Mouse (Mus musculus) forebrain, embryonic 10.5 days (tissue): ENCODE results near the gene Dhrs2. TPM values are rescaled to one million over a fixed set of nuclear protein-coding genes. Genes with fewer than 3 reads are reported as not detected.

ENCODE experiments used
- DNase-seq: peaks from one replicate; pipeline ENCODE4 v3.0.0-alpha.2; 2017; ENCODE audit warnings: low spot score; ENCODE audit errors: extremely low spot score
- H3K27ac ChIP-seq: fragments of 300-500 bp; sonication (generic); 2 replicates; pipeline ENCODE4 v1.5.1; 2016; ENCODE audit warnings: mild to moderate bottlenecking
- H3K27me3 ChIP-seq: fragments of 300-500 bp; sonication (generic); 2 replicates; pipeline ENCODE4 v1.6.1; 2016; ENCODE audit warnings: mild to moderate bottlenecking; ENCODE audit not compliant: poor library complexity, severe bottlenecking
- H3K36me3 ChIP-seq: fragments of 300-500 bp; sonication (generic); replicated peaks from 2 replicates; pipeline ENCODE4 v1.6.1; 2016; ENCODE audit warnings: mild to moderate bottlenecking, moderate library complexity
- H3K4me1 ChIP-seq: fragments of 300-500 bp; sonication (generic); 2 replicates; pipeline ENCODE4 v1.6.1; 2016
- H3K4me3 ChIP-seq: fragments of 300-500 bp; sonication (generic); 2 replicates; pipeline ENCODE4 v1.5.1; 2016; ENCODE audit warnings: mild to moderate bottlenecking, moderate library complexity
- H3K9me3 ChIP-seq: fragments of 300-500 bp; sonication (generic); 2 replicates; pipeline ENCODE4 v1.6.1; 2016; ENCODE audit warnings: mild to moderate bottlenecking, moderate library complexity
- WGBS: fragments of 180-500 bp; shearing (Covaris S2); methylation state at CpG from one replicate; pipeline ENCODE4 v1.1.7; 2016; 5-methylcytosine and 5-hydroxymethylcytosine counted together
- polyA plus RNA-seq: library from polyadenylated mRNA; unstranded; fragments of >200 nt; fragmentation: Nextera tagmentation; extraction: Ambion mirVana; gene quantifications from 2 replicates; pipeline ENCODE4 v1.2.1, GENCODE M21; 2016

Dhrs2 gene
- polyA plus RNA-seq, 1 experiment from 2014 or later = not detected

- no peaks in the 10 kb centered on the region for H3K9me3 ChIP-seq
- DNase-seq = no peak
- H3K27ac ChIP-seq = no peak overlapping the region
- 90% methylated on average over 3 of the region's 3 CpGs for WGBS
- H3K4me1 ChIP-seq = peaks cover 10% of the 10 kb centered on the region
- no peaks in the 10 kb centered on the region for H3K36me3 ChIP-seq
- H3K4me3 ChIP-seq = no peak overlapping the region
- no peaks in the 10 kb centered on the region for H3K27me3 ChIP-seq
These were observed 17.3 kb upstream of the Dhrs2 start for GRCm38 (mm10) chr14:55204544-55204943.

- Histone ChIP-seq H3K4me3 (no peak overlapping the region), H3K36me3 (no peaks in the 10 kb centered on the region), H3K4me1 (peaks cover 10% of the 10 kb centered on the region), H3K27ac (no peak overlapping the region), H3K9me3 (no peaks in the 10 kb centered on the region), H3K27me3 (no peaks in the 10 kb centered on the region)
- peak; percentile 51 for DNase-seq
- WGBS = 61% methylated on average over 3 of the region's 3 CpGs
These were observed 16.6 kb upstream of the Dhrs2 start for GRCm38 (mm10) chr14:55205045-55205750.

DNA sequence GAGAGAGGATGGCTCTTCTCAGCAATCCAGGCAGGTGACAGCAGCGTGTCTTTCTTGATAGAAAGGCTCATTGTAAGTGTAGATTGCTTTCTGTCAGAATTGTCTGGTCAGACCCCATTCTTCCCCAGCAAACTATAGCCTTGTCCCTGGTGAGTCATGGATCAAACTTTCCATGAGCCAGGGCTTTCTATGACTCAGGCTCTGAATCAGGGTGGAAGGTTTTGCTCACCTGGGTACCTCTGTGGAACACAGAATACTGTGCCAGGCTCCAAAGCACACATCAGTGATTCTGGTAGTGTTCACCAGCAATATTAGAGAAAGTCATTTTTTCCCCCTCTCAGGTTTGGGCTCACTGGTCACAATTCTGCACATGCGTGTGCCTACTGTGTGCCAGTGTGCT is 13.5 kb upstream of the Dhrs2 start:
- H3K27ac ChIP-seq = no peak overlapping the region
- H3K4me1 ChIP-seq = peaks cover 10% of the 10 kb centered on the region
- H3K4me3 ChIP-seq = no peak overlapping the region
- no peaks in the 10 kb centered on the region for H3K9me3 ChIP-seq
- no peaks in the 10 kb centered on the region for H3K36me3 ChIP-seq
- WGBS = 88% methylated on average over 2 of the region's 2 CpGs
- no peak for DNase-seq
- H3K27me3 ChIP-seq = no peaks in the 10 kb centered on the region

- Histone ChIP-seq H3K4me3 (no peak overlapping the region), H3K4me1 (no peaks in the 10 kb centered on the region), H3K27ac (no peak overlapping the region), H3K27me3 (no peaks in the 10 kb centered on the region), H3K9me3 (no peaks in the 10 kb centered on the region), H3K36me3 (no peaks in the 10 kb centered on the region)
- DNase-seq = no peak
- 91% methylated on average over 3 of the region's 3 CpGs for WGBS
These were observed 8.2 kb upstream of the Dhrs2 start for GRCm38 (mm10) chr14:55213621-55214020.

- Histone ChIP-seq H3K4me1 (no peaks in the 10 kb centered on the region), H3K27ac (no peak overlapping the region), H3K9me3 (no peaks in the 10 kb centered on the region), H3K27me3 (no peaks in the 10 kb centered on the region), H3K36me3 (no peaks in the 10 kb centered on the region), H3K4me3 (no peak overlapping the region)
- WGBS = 60% methylated on average over 4 of the region's 4 CpGs
- DNase-seq = peak; percentile 36
These were observed 7.3 kb upstream of the Dhrs2 start for GRCm38 (mm10) chr14:55214507-55214906.

DNA sequence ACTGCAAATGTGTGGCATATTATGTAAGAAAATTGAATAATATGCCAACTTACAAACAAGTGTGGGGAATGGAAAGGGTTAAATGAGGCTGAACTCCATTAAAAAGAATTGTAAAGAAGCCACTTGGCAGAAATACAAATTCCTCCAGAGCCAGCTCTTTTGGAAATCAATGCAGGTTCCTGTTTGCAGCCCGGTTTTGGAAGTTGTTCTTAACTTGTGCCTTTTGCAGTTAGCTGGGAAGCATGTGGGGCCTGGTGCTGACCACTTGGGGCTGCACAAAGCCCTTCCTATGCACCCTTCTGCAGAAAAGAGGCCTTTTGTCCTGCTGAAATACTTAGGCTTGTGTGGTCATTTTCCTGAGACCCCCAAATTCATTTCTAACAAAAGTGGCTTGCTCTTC is 1.4 kb downstream of the Dhrs2 start:
- no peaks in the 10 kb centered on the region for H3K27me3 ChIP-seq
- DNase-seq = no peak
- H3K4me1 ChIP-seq = no peaks in the 10 kb centered on the region
- H3K27ac ChIP-seq = no peak overlapping the region
- no peaks in the 10 kb centered on the region for H3K9me3 ChIP-seq
- 47% methylated on average over 1 of the region's 1 CpGs for WGBS
- H3K4me3 ChIP-seq = no peak overlapping the region
- no peaks in the 10 kb centered on the region for H3K36me3 ChIP-seq

- no peak for DNase-seq
- H3K9me3 ChIP-seq = peaks cover 7% of the 10 kb centered on the region; the same call in 1 of the 2 replicates
- 93% methylated on average over 11 of the region's 11 CpGs for WGBS
- no peak overlapping the region for H3K27ac ChIP-seq
- H3K4me3 ChIP-seq = no peak overlapping the region
- no peaks in the 10 kb centered on the region for H3K36me3 ChIP-seq
- H3K27me3 ChIP-seq = no peaks in the 10 kb centered on the region
- no peaks in the 10 kb centered on the region for H3K4me1 ChIP-seq
These were observed 12.8 kb downstream of the Dhrs2 start for GRCm38 (mm10) chr14:55234639-55235038.

GRCm38 (mm10) chr14:55236685-55237084 is 14.9 kb downstream of the Dhrs2 start:
- no peaks in the 10 kb centered on the region for H3K27me3 ChIP-seq
- no peaks in the 10 kb centered on the region for H3K36me3 ChIP-seq
- no peak overlapping the region for H3K27ac ChIP-seq
- no peaks in the 10 kb centered on the region for H3K4me1 ChIP-seq
- no peak overlapping the region for H3K4me3 ChIP-seq
- WGBS = 85% methylated on average over 2 of the region's 2 CpGs
- H3K9me3 ChIP-seq = no peaks in the 10 kb centered on the region
- DNase-seq = no peak

DNA sequence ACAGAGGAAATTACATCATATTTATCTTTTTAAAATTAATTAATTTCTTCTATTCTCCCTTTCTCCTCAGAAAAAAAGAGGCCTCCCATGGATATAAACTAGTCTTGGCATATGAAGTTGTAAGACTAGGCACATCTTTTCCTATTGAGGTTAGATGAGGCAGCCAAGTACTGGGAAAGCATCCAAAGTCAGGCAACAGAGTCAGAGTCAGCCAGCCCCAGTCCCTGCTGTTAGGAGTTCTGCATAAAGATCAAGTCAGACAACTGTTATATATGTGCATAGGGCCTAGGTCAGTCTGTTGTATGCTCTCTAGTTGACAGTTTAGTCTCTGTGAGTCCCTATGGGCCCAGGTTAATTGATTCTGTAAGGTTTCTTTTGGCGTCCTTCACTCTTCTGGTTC is 20.9 kb downstream of the Dhrs2 start:
- H3K4me3 ChIP-seq = no peak overlapping the region
- H3K9me3 ChIP-seq = no peaks in the 10 kb centered on the region
- no peaks in the 10 kb centered on the region for H3K36me3 ChIP-seq
- 75% methylated on average over 1 of the region's 1 CpGs for WGBS
- no peaks in the 10 kb centered on the region for H3K27me3 ChIP-seq
- no peak for DNase-seq
- H3K27ac ChIP-seq = no peak overlapping the region
- peaks cover 12% of the 10 kb centered on the region for H3K4me1 ChIP-seq

- H3K4me1 ChIP-seq = peaks cover 12% of the 10 kb centered on the region
- whole genome bisulfite sequencing = 45% methylated on average over 6 of the region's 6 CpGs
- H3K4me3 ChIP-seq = no peak overlapping the region
- no peaks in the 10 kb centered on the region for H3K27me3 ChIP-seq
- DNase-seq = no peak
- H3K27ac ChIP-seq = no peak overlapping the region
- H3K9me3 ChIP-seq = no peaks in the 10 kb centered on the region
- no peaks in the 10 kb centered on the region for H3K36me3 ChIP-seq
These were observed 25.4 kb downstream of the Dhrs2 start for GRCm38 (mm10) chr14:55247181-55247580.

GRCm38 (mm10) chr14:55248284-55248683 is 26.5 kb downstream of the Dhrs2 start:
- H3K27ac ChIP-seq = no peak overlapping the region
- no peak for DNase-seq
- no peak overlapping the region for H3K4me3 ChIP-seq
- H3K9me3 ChIP-seq = no peaks in the 10 kb centered on the region
- no peaks in the 10 kb centered on the region for H3K27me3 ChIP-seq
- H3K36me3 ChIP-seq = no peaks in the 10 kb centered on the region
- 86% methylated on average over 6 of the region's 6 CpGs for WGBS
- H3K4me1 ChIP-seq = peaks cover 12% of the 10 kb centered on the region

DNA sequence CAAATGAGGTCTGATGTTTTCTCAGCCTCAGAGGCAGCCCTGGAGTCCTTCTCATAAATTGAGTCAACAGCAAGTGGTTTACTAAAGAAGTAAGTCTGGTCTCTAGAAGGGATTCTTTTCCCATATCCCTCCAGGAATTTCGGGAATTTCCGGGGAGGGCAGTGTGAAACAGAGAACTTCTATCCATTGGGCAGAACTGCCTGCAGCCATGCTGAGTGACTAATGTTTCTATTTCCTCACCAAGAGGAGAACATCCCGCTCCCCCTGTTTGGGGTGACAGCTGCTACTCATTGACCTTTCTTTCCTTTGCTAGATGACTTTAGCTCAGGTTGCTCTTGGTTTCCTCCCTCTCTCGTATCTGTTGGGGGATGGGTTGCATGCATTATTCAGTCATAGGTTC is 31.8 kb downstream of the Dhrs2 start:
- Histone ChIP-seq H3K27ac (no peak overlapping the region), H3K27me3 (no peaks in the 10 kb centered on the region), H3K9me3 (no peaks in the 10 kb centered on the region), H3K4me1 (no peaks in the 10 kb centered on the region), H3K36me3 (no peaks in the 10 kb centered on the region), H3K4me3 (no peak overlapping the region)
- DNase-seq = no peak
- WGBS = 61% methylated on average over 4 of the region's 4 CpGs

- Histone ChIP-seq H3K27me3 (no peaks in the 10 kb centered on the region), H3K4me3 (no peak overlapping the region), H3K4me1 (no peaks in the 10 kb centered on the region), H3K36me3 (no peaks in the 10 kb centered on the region), H3K9me3 (no peaks in the 10 kb centered on the region), H3K27ac (no peak overlapping the region)
- no peak for DNase-seq
- 53% methylated on average over 6 of the region's 6 CpGs for WGBS
These were observed 33.6 kb downstream of the Dhrs2 start for GRCm38 (mm10) chr14:55255443-55255842.

GRCm38 (mm10) chr14:55271158-55271557 is 49.4 kb downstream of the Dhrs2 start:
- Histone ChIP-seq H3K27me3 (no peaks in the 10 kb centered on the region), H3K27ac (no peak overlapping the region), H3K4me1 (no peaks in the 10 kb centered on the region), H3K36me3 (no peaks in the 10 kb centered on the region), H3K4me3 (no peak overlapping the region), H3K9me3 (no peaks in the 10 kb centered on the region)
- DNase-seq = no peak
- WGBS = 77% methylated on average over 3 of the region's 3 CpGs
